Mouse (Mus musculus): ENCODE data around the gene Amotl2. TPM values are rescaled to one million over a fixed set of nuclear protein-coding genes. Genes with fewer than 3 reads are reported as not detected.

Amotl2 gene
- polyA plus RNA-seq, 1 experiment from 2014 or later = 72.4 TPM

DNA sequence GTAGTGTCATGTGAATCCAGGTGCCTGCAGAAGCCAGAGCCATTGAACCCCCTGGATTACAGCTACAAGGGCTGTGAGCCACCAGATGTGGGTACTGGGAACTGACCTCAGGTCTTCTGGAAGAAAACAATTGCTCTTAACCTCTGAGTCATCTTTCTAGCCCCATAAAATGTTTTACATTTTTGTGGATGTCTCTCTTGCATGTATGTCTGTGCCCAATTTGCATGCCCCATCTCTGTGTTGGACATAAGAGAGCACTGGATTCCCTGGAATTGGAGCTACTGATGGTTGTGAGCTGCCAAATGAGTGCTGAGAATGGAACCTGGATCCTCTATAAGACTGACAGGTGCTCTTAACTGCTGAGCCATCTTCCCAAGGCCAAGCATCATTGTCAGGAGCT lies 36.8 kb downstream of the Amotl2 start:
- Histone ChIP-seq H3K4me1 (replicated peaks; ENCODE audit: control insufficient read depth, insufficient read depth, low read length) (0 out of 2 replicates have a peak, but pooled peaks cover 2% of the 10 kb centered on the region), H3K27ac (ENCODE audit: low read depth, low read length) (no peak overlapping the region)
- DNase-seq (ENCODE audit: low spot score) = no peak

GRCm38 (mm10) chr9:102755161-102755560 lies 38.7 kb downstream of the Amotl2 start:
- Histone ChIP-seq H3K9ac (ENCODE audit: low read length) (no peak overlapping the region), H3K27me3 (ENCODE audit: control insufficient read depth, insufficient read depth, low read length) (no peaks in the 10 kb centered on the region), H3K27ac (ENCODE audit: low read depth, low read length) (no peak overlapping the region), H3K4me1 (replicated peaks; ENCODE audit: control insufficient read depth, insufficient read depth, low read length) (0 out of 2 replicates have a peak, but pooled peaks cover 2% of the 10 kb centered on the region), H3K9me3 (ENCODE audit: control insufficient read depth, low read length) (no peaks in the 10 kb centered on the region), H3K36me3 (ENCODE audit: control insufficient read depth, insufficient read depth, low read length) (no peaks in the 10 kb centered on the region), H3K4me2 (ENCODE audit: low read depth, low read length, severe bottlenecking) (no peak overlapping the region), H3K4me3 (ENCODE audit: low read depth, low read length) (no peak overlapping the region)
- WGBS = 70% methylated on average over 4 of the region's 4 CpGs
- no peak for DNase-seq (ENCODE audit: low spot score)
- no peak for ATAC-seq (replicated peaks; ENCODE audit: low FRiP score)

More for the DNA sequence above, 36.8 kb downstream of the Amotl2 start:
- ATAC-seq (replicated peaks; ENCODE audit: low FRiP score) = no peak
- H3K36me3 ChIP-seq (ENCODE audit: control insufficient read depth, insufficient read depth, low read length) = no peaks in the 10 kb centered on the region
- H3K9me3 ChIP-seq (ENCODE audit: control insufficient read depth, low read length) = no peaks in the 10 kb centered on the region
- H3K4me3 ChIP-seq (ENCODE audit: low read depth, low read length) = no peak overlapping the region
- no peak overlapping the region for H3K4me2 ChIP-seq (ENCODE audit: low read depth, low read length, severe bottlenecking)
- no peaks in the 10 kb centered on the region for H3K27me3 ChIP-seq (ENCODE audit: control insufficient read depth, insufficient read depth, low read length)
- no peak overlapping the region for H3K9ac ChIP-seq (ENCODE audit: low read length)

DNA sequence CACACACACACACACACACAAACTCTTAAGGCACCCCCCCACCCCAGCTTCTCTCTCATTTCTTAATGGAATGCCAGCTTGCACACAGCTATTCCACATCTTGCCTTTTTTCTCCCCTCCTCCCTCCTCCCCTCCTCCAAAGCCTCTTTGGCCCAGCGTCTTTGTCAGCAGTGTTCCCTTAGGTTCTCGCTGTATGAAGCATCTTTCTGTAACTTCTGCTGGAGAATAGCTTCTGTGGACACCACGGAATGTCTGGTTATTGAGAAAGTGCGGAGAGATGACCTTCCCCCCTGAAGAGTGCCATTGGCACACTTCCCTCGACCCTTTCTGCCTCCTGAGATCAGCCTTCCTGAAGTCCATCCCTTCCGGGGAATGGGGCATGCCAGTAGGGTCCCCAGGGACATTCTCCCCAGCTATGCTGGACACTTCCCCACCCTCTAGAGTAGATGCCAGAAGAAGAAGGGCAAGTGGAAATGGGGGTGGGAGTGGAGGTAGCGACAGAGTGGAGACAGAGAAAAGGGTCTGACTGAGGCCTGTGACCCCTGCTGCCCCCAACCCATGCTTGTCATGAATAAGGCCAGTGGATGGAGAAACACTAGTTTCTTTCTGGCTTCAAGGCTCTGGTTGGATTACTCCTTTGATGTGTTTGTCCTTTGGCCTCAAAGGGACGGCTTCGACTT lies 39.3 kb downstream of the Amotl2 start:
- H3K4me1 ChIP-seq (replicated peaks; ENCODE audit: control insufficient read depth, insufficient read depth, low read length) = 0 out of 2 replicates have a peak, but pooled peaks cover 2% of the 10 kb centered on the region
- no peak overlapping the region for H3K9ac ChIP-seq (ENCODE audit: low read length)
- no peak overlapping the region for H3K4me3 ChIP-seq (ENCODE audit: low read depth, low read length)
- no peak overlapping the region for H3K27ac ChIP-seq (ENCODE audit: low read depth, low read length)
- no peaks in the 10 kb centered on the region for H3K9me3 ChIP-seq (ENCODE audit: control insufficient read depth, low read length)
- no peaks in the 10 kb centered on the region for H3K36me3 ChIP-seq (ENCODE audit: control insufficient read depth, insufficient read depth, low read length)
- no peak overlapping the region for H3K4me2 ChIP-seq (ENCODE audit: low read depth, low read length, severe bottlenecking)
- DNase-seq (ENCODE audit: low spot score) (no peak), ATAC-seq (replicated peaks; ENCODE audit: low FRiP score) (no peak)
- WGBS = 72% methylated on average over 9 of the region's 9 CpGs
- H3K27me3 ChIP-seq (ENCODE audit: control insufficient read depth, insufficient read depth, low read length) = no peaks in the 10 kb centered on the region

- ATAC-seq (replicated peaks; ENCODE audit: low FRiP score) (no peak), DNase-seq (ENCODE audit: low spot score) (no peak)
- WGBS = 69% methylated on average over 14 of the region's 14 CpGs
- no peaks in the 10 kb centered on the region for H3K9me3 ChIP-seq (ENCODE audit: control insufficient read depth, low read length)
- H3K36me3 ChIP-seq (ENCODE audit: control insufficient read depth, insufficient read depth, low read length) = no peaks in the 10 kb centered on the region
- H3K4me3 ChIP-seq (ENCODE audit: low read depth, low read length) = no peak overlapping the region
- H3K4me1 ChIP-seq (replicated peaks; ENCODE audit: control insufficient read depth, insufficient read depth, low read length) = 0 out of 2 replicates have a peak, but pooled peaks cover 2% of the 10 kb centered on the region
- H3K9ac ChIP-seq (ENCODE audit: low read length) = no peak overlapping the region
- no peaks in the 10 kb centered on the region for H3K27me3 ChIP-seq (ENCODE audit: control insufficient read depth, insufficient read depth, low read length)
- H3K27ac ChIP-seq (ENCODE audit: low read depth, low read length) = no peak overlapping the region
- H3K4me2 ChIP-seq (ENCODE audit: low read depth, low read length, severe bottlenecking) = no peak overlapping the region
Observed at GRCm38 (mm10) chr9:102756352-102756751, 39.9 kb downstream of the Amotl2 start.

DNA sequence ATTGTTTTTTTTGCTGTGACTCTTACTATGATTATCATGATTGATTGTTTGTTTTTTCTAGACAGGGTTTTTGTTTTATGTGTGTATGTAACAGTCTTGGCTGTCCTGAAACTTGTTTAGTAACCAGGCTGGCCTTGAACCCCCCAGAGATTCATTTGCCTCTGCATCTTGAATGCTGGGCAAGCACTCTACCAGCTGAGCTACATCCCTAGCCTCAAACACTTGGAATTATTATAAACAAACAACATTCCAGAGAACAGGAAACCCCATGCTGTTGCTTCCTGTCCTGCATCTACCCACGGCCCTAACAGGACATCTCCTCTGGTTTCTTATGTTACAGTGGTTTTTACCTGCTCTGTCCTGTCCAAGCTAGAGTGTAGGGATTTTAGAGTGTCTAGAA lies 42.4 kb downstream of the Amotl2 start:
- Histone ChIP-seq H3K9me3 (ENCODE audit: control insufficient read depth, low read length) (no peaks in the 10 kb centered on the region), H3K27ac (ENCODE audit: low read depth, low read length) (no peak overlapping the region), H3K4me3 (ENCODE audit: low read depth, low read length) (no peak overlapping the region), H3K9ac (ENCODE audit: low read length) (no peak overlapping the region), H3K4me1 (replicated peaks; ENCODE audit: control insufficient read depth, insufficient read depth, low read length) (0 out of 2 replicates have a peak, but pooled peaks cover 2% of the 10 kb centered on the region), H3K27me3 (ENCODE audit: control insufficient read depth, insufficient read depth, low read length) (no peaks in the 10 kb centered on the region), H3K36me3 (ENCODE audit: control insufficient read depth, insufficient read depth, low read length) (no peaks in the 10 kb centered on the region), H3K4me2 (ENCODE audit: low read depth, low read length, severe bottlenecking) (no peak overlapping the region)
- no peak for ATAC-seq (replicated peaks; ENCODE audit: low FRiP score)
- 65% methylated on average over 1 of the region's 1 CpGs for WGBS
- DNase-seq (ENCODE audit: low spot score) = no peak

GRCm38 (mm10) chr9:102759581-102760001 lies 43.1 kb downstream of the Amotl2 start:
- 51% methylated on average over 5 of the region's 5 CpGs for WGBS
- Histone ChIP-seq H3K4me3 (ENCODE audit: low read depth, low read length) (no peak overlapping the region), H3K36me3 (ENCODE audit: control insufficient read depth, insufficient read depth, low read length) (no peaks in the 10 kb centered on the region), H3K9me3 (ENCODE audit: control insufficient read depth, low read length) (no peaks in the 10 kb centered on the region), H3K4me2 (ENCODE audit: low read depth, low read length, severe bottlenecking) (no peak overlapping the region), H3K27me3 (ENCODE audit: control insufficient read depth, insufficient read depth, low read length) (no peaks in the 10 kb centered on the region), H3K9ac (ENCODE audit: low read length) (no peak overlapping the region), H3K27ac (ENCODE audit: low read depth, low read length) (no peak overlapping the region), H3K4me1 (replicated peaks; ENCODE audit: control insufficient read depth, insufficient read depth, low read length) (0 out of 2 replicates have a peak, but pooled peaks cover 2% of the 10 kb centered on the region)
- ATAC-seq (replicated peaks; ENCODE audit: low FRiP score) (no peak), DNase-seq (ENCODE audit: low spot score) (no peak)

DNA sequence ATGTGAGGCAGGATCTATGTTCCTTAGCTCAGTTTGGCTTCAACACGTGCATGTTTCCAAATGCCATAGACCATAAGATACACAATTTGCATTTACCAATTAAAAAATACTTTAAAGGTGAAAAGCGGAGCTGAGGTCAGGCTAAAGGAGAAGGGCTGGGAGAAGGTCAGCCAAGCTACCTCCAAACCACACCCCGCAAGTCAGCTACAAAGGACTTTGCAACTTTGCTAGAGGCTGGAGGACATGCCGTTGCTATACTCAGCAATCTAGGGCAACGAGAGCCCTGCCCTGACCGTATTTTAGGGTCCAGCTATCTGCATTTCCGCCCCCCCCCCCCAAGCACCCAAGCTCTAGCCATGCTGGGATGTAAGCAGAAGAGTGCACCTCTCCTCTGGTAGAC lies 45.1 kb downstream of the Amotl2 start:
- no peak overlapping the region for H3K4me2 ChIP-seq (ENCODE audit: low read depth, low read length, severe bottlenecking)
- H3K9ac ChIP-seq (ENCODE audit: low read length) = no peak overlapping the region
- H3K4me1 ChIP-seq (replicated peaks; ENCODE audit: control insufficient read depth, insufficient read depth, low read length) = no peaks in the 10 kb centered on the region
- WGBS = 88% methylated on average over 7 of the region's 7 CpGs
- no peak overlapping the region for H3K4me3 ChIP-seq (ENCODE audit: low read depth, low read length)
- no peak overlapping the region for H3K27ac ChIP-seq (ENCODE audit: low read depth, low read length)
- no peaks in the 10 kb centered on the region for H3K9me3 ChIP-seq (ENCODE audit: control insufficient read depth, low read length)
- H3K36me3 ChIP-seq (ENCODE audit: control insufficient read depth, insufficient read depth, low read length) = no peaks in the 10 kb centered on the region
- no peaks in the 10 kb centered on the region for H3K27me3 ChIP-seq (ENCODE audit: control insufficient read depth, insufficient read depth, low read length)
- DNase-seq (ENCODE audit: low spot score) (no peak), ATAC-seq (replicated peaks; ENCODE audit: low FRiP score) (no peak)

DNA sequence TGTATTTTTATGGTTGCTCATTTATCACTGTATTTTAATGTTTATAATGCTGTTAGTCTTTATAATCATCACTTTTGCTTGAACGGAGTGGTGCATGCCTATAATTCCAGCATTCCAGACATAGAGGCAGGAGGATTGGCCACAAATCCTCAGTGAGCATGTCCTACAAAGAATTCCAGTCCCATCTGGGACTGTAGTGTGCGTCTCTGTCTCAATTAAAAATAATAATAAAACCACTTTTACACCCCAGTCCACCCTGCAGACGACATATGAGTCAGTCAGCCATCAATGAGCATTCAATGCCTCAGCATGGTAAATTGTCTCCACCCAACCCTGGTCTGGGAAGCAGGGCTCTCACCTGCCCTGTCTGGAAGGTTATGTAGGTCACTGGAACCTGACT lies 46.4 kb downstream of the Amotl2 start:
- H3K27me3 ChIP-seq (ENCODE audit: control insufficient read depth, insufficient read depth, low read length) = no peaks in the 10 kb centered on the region
- H3K4me3 ChIP-seq (ENCODE audit: low read depth, low read length) = no peak overlapping the region
- ATAC-seq (replicated peaks; ENCODE audit: low FRiP score) = no peak
- WGBS = 74% methylated on average over 3 of the region's 3 CpGs
- H3K9ac ChIP-seq (ENCODE audit: low read length) = no peak overlapping the region
- DNase-seq (ENCODE audit: low spot score) = no peak
- H3K36me3 ChIP-seq (ENCODE audit: control insufficient read depth, insufficient read depth, low read length) = no peaks in the 10 kb centered on the region
- no peak overlapping the region for H3K27ac ChIP-seq (ENCODE audit: low read depth, low read length)
- H3K4me1 ChIP-seq (replicated peaks; ENCODE audit: control insufficient read depth, insufficient read depth, low read length) = no peaks in the 10 kb centered on the region
- H3K4me2 ChIP-seq (ENCODE audit: low read depth, low read length, severe bottlenecking) = no peak overlapping the region
- H3K9me3 ChIP-seq (ENCODE audit: control insufficient read depth, low read length) = no peaks in the 10 kb centered on the region

DNA sequence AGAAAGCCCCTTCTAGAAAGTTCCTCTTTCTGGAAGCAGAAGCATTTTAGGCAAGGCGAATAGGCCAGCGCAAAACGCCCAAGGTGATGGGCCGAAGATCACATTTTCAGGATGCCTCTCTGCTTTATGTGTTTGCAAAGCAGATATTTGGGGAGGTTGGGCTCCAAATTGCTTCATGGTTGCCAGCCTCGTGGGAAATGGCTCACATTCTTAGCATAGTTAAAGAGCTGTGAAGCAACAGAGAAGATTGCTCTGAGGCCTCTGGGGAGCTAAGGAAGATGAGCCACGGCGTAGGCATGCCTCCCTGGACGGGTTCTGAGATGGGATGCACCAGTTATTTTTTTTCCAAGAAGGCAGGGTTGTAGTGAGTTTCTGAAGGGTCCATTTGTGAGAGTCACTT lies 47.0 kb downstream of the Amotl2 start:
- H3K9ac ChIP-seq (ENCODE audit: low read length) = no peak overlapping the region
- H3K4me3 ChIP-seq (ENCODE audit: low read depth, low read length) = no peak overlapping the region
- H3K27me3 ChIP-seq (ENCODE audit: control insufficient read depth, insufficient read depth, low read length) = no peaks in the 10 kb centered on the region
- no peak overlapping the region for H3K27ac ChIP-seq (ENCODE audit: low read depth, low read length)
- no peaks in the 10 kb centered on the region for H3K9me3 ChIP-seq (ENCODE audit: control insufficient read depth, low read length)
- DNase-seq (ENCODE audit: low spot score) (no peak), ATAC-seq (replicated peaks; ENCODE audit: low FRiP score) (no peak)
- WGBS = 76% methylated on average over 8 of the region's 8 CpGs
- H3K4me1 ChIP-seq (replicated peaks; ENCODE audit: control insufficient read depth, insufficient read depth, low read length) = no peaks in the 10 kb centered on the region
- no peak overlapping the region for H3K4me2 ChIP-seq (ENCODE audit: low read depth, low read length, severe bottlenecking)
- no peaks in the 10 kb centered on the region for H3K36me3 ChIP-seq (ENCODE audit: control insufficient read depth, insufficient read depth, low read length)

Measured in forebrain, embryonic 11.5 days (tissue).